Mouse (Mus musculus) forebrain, postnatal 0 days (tissue): Measurements from ENCODE around the gene Gm18596. TPM values are rescaled to one million over a fixed set of nuclear protein-coding genes. Genes with fewer than 3 reads are reported as not detected.
"Not testable (repeated sequence)": the region's sequence is repeated elsewhere in the genome, so short reads cannot be mapped to it uniquely, and the experiment has no call there.

Experiments used
- ATAC-seq: fragments of 200-750 bp; cut with Nextera tagmentation; 2 replicates; pipeline ENCODE4 v1.8.0; 2017; ENCODE audit warnings: mild to moderate bottlenecking, moderate library complexity
- DNase-seq: peaks from one replicate; pipeline ENCODE4 v3.0.0-alpha.2; 2015
- H3K27ac ChIP-seq: fragments of 300-500 bp; sonication (generic); 2 replicates; pipeline ENCODE4 v1.5.1; 2014; ENCODE audit warnings: low read depth, mild to moderate bottlenecking, antibody characterized with exemption, low read length, moderate library complexity, mixed read lengths
- H3K27me3 ChIP-seq: fragments of 300-500 bp; sonication (generic); 2 replicates; pipeline ENCODE4 v1.6.1; 2014; ENCODE audit warnings: mild to moderate bottlenecking, low read length, mixed read lengths; ENCODE audit not compliant: insufficient read depth
- H3K36me3 ChIP-seq: fragments of 300-500 bp; sonication (generic); 2 replicates; pipeline ENCODE4 v1.6.1; 2014; ENCODE audit warnings: mild to moderate bottlenecking, moderate library complexity; ENCODE audit not compliant: insufficient read depth
- H3K4me1 ChIP-seq: fragments of 300-500 bp; sonication (generic); 2 replicates; pipeline ENCODE4 v1.6.1; 2014; ENCODE audit warnings: antibody characterized with exemption; ENCODE audit not compliant: insufficient read depth
- H3K4me2 ChIP-seq: fragments of 300-500 bp; sonication (generic); 2 replicates; pipeline ENCODE4 v1.6.1; 2014; ENCODE audit warnings: low read depth, mild to moderate bottlenecking, moderate library complexity
- H3K4me3 ChIP-seq: fragments of 300-500 bp; sonication (generic); 2 replicates; pipeline ENCODE4 v1.5.1; 2014; ENCODE audit warnings: low read depth, low read length, mixed read lengths
- H3K9ac ChIP-seq: fragments of 300-500 bp; sonication (generic); 2 replicates; pipeline ENCODE4 v1.6.1; 2014; ENCODE audit warnings: mild to moderate bottlenecking
- H3K9me3 ChIP-seq: fragments of 300-500 bp; sonication (generic); 2 replicates; pipeline ENCODE4 v1.6.1; 2016; ENCODE audit warnings: low read length
- CTCF ChIP-seq: sonication (generic); IDR thresholded peaks from 2 replicates; pipeline ENCODE4 v1.5.1; 2016; ENCODE audit warnings: antibody characterized with exemption, control low read depth, low read depth
- WGBS: fragments of 180-500 bp; shearing (Covaris S2); extraction: QIAGEN DNeasy Blood & Tissue Kit; methylation state at CpG from one replicate; pipeline ENCODE4 v1.1.7; 2014; 5-methylcytosine and 5-hydroxymethylcytosine counted together
- polyA plus RNA-seq: library from polyadenylated mRNA; unstranded; fragments of >200 nt; fragmentation: Nextera tagmentation; extraction: Ambion mirVana; gene quantifications from 2 replicates; pipeline ENCODE4 v1.2.1, GENCODE M21; 2015
- total RNA-seq: library from RNA; depleted of rRNA; stranded (reverse); fragments of >200 nt; gene quantifications from 2 replicates; pipeline ENCODE4 v1.2.3, GENCODE M21; 2014; rRNA removed

Gene Gm18596
- total RNA-seq (not detected in 2 replicates), polyA plus RNA-seq (not detected in 2 replicates)

GRCm38 (mm10) chr10:77741924-77742688, at the start of gene Gm18596:
TSS of gene Gm18596 (minus strand) at chr10:77742638.
- H3K4me3 ChIP-seq, H3K9ac ChIP-seq, H3K27ac ChIP-seq, H3K4me2 ChIP-seq, H3K27me3 ChIP-seq, ATAC-seq, H3K9me3 ChIP-seq, H3K4me1 ChIP-seq, H3K36me3 ChIP-seq: not testable (repeated sequence)
- DNase-seq, result peak; percentile 19
- 55% methylated on average over 4 of the region's 5 CpGs for WGBS

- Histone ChIP-seq H3K9me3 (no peaks in the 10 kb centered on the region), H3K27ac (no peak overlapping the region), H3K36me3 (no peaks in the 10 kb centered on the region), H3K4me1 (no peaks in the 10 kb centered on the region), H3K27me3 (no peaks in the 10 kb centered on the region), H3K4me2 (no peak overlapping the region), H3K4me3 (no peak overlapping the region), H3K9ac (no peak overlapping the region)
- ATAC-seq (no peak), DNase-seq (no peak)
- WGBS, result 83% methylated on average over 2 of the region's 2 CpGs
- TF ChIP-seq CTCF, result no peak
These were observed 46.2 kb upstream of the Gm18596 start for GRCm38 (mm10) chr10:77788621-77789020.

GRCm38 (mm10) chr10:77787876-77788275, 45.4 kb upstream of the Gm18596 start, which contains the start of gene Gm7137:
TSS of gene Gm7137 (minus strand) at chr10:77788200.
- H3K36me3 ChIP-seq, H3K4me1 ChIP-seq, ATAC-seq, H3K4me3 ChIP-seq, H3K9ac ChIP-seq, H3K4me2 ChIP-seq, DNase-seq, H3K27me3 ChIP-seq, H3K27ac ChIP-seq, H3K9me3 ChIP-seq: not testable (repeated sequence)
- 67% methylated on average over 1 of the region's 1 CpGs for WGBS

GRCm38 (mm10) chr10:77783396-77783795, 41.0 kb upstream of the Gm18596 start:
- not testable (repeated sequence) for H3K27me3 ChIP-seq, H3K9me3 ChIP-seq, H3K4me2 ChIP-seq, DNase-seq, H3K27ac ChIP-seq, H3K4me1 ChIP-seq, H3K36me3 ChIP-seq, H3K4me3 ChIP-seq, H3K9ac ChIP-seq, ATAC-seq
- 67% methylated on average over 1 of the region's 3 CpGs for WGBS

- not testable (repeated sequence) for H3K4me1 ChIP-seq, H3K27me3 ChIP-seq, H3K27ac ChIP-seq, H3K36me3 ChIP-seq, H3K4me2 ChIP-seq, ATAC-seq, H3K9ac ChIP-seq, H3K4me3 ChIP-seq, H3K9me3 ChIP-seq, DNase-seq
- no CpG with 5 or more reads among the region's 1 CpGs for WGBS
These were observed 40.0 kb upstream of the Gm18596 start, which contains the start of gene Gm3250 for GRCm38 (mm10) chr10:77782442-77782841. TSS of gene Gm3250 (minus strand) at chr10:77782542.

- not testable (repeated sequence) for H3K4me3 ChIP-seq, H3K4me2 ChIP-seq, H3K27me3 ChIP-seq, H3K36me3 ChIP-seq, H3K9me3 ChIP-seq, H3K27ac ChIP-seq, H3K9ac ChIP-seq, H3K4me1 ChIP-seq, DNase-seq, ATAC-seq
- 45% methylated on average over 1 of the region's 1 CpGs for WGBS
These were observed 34.4 kb upstream of the Gm18596 start, which contains the start of gene Gm7138 for GRCm38 (mm10) chr10:77776844-77777243. TSS of gene Gm7138 (minus strand) at chr10:77776944.

- not testable (repeated sequence) for H3K36me3 ChIP-seq, H3K27me3 ChIP-seq, H3K4me2 ChIP-seq, H3K4me1 ChIP-seq, H3K9ac ChIP-seq, DNase-seq, H3K27ac ChIP-seq, ATAC-seq, H3K4me3 ChIP-seq, H3K9me3 ChIP-seq
- 100% methylated on average over 1 of the region's 3 CpGs for WGBS
These were observed 29.7 kb upstream of the Gm18596 start for GRCm38 (mm10) chr10:77772142-77772541.

- not testable (repeated sequence) for H3K4me3 ChIP-seq, ATAC-seq, H3K27me3 ChIP-seq, H3K36me3 ChIP-seq, H3K9ac ChIP-seq, DNase-seq, H3K4me1 ChIP-seq, H3K9me3 ChIP-seq, H3K27ac ChIP-seq, H3K4me2 ChIP-seq
- WGBS, result 57% methylated on average over 1 of the region's 1 CpGs
These were observed 28.8 kb upstream of the Gm18596 start, which contains the start of gene Gm3238 for GRCm38 (mm10) chr10:77771225-77771624. TSS of gene Gm3238 (minus strand) at chr10:77771325.
